Mouse (Mus musculus): ENCODE data around the gene Gid8.

DNA sequence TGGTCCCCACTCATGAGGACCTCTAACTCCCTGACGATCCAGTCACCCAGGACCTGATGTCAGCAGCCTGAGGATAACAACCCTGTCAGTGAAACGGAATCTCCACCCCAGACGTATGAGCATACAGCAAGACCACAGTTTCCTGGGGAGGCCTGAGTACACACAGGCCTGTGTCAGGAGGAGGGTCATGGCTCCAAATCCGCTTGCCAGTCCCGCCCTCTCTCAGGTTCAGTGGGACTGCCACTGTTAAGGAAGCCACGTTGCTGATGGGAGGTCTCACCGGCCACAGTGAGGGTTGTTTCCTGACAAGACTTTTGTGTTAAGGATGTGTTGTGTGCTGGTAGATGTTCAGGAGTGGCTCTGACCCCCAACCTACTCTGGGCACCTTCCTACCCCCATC, 31.5 kb downstream of the Gid8 start:
- TF ChIP-seq CTCF (IDR thresholded peaks at IDR 0.05; ENCODE audit: low read depth) (no peak), EP300 (IDR thresholded peaks at IDR 0.05; ENCODE audit: low read depth) (no peak)
